Mouse (Mus musculus): Measurements from ENCODE around the gene Enpp6. TPM values are rescaled to one million over a fixed set of nuclear protein-coding genes. Genes with fewer than 3 reads are reported as not detected.

Enpp6 gene
- polyA plus RNA-seq (2017; shearing (Covaris generic)), result under 1 TPM; 0.46 to 0.68 TPM

DNA sequence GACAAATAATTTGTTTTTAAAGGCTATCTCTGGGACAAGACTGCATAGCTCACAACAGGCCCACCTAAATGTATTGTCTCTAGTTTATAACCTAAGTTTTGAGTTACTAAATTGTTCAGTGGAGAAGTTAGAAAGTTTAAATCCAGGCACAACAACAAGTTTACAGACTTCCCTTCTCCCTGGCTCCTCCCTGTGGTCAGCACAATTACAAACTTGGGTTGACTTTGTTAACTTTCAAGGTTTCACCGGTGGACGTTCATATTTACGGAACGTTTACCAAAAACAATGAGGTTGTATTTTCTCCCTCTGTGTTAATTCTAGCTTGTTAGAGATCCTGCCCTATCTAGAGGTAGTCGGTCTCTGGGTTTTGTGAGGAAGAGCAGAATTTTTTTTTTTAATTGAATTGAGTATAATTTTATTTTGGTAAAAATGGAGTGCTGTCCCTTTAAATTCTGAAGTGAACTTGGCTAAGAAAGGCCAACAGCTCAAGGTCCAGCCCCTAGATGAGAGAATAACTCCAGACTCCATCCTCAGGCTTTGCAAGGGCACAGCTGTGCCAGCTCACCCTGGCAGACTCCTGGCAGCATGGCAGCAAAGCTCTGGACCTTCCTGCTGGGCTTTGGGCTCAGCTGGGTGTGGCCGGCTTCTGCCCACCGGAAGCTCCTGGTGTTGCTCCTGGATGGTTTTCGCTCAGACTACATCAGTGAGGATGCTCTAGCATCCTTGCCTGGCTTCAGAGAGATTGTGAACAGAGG lies at the start of gene Enpp6:
Gene Enpp6 (plus strand): TSS at position 502 of the 755 bp plus-strand sequence.
- ATAC-seq, result no peak

- ATAC-seq, result no peak
Observed at GRCm38 (mm10) chr8:46938218-46938617, 48.5 kb upstream of the Enpp6 start.

DNA sequence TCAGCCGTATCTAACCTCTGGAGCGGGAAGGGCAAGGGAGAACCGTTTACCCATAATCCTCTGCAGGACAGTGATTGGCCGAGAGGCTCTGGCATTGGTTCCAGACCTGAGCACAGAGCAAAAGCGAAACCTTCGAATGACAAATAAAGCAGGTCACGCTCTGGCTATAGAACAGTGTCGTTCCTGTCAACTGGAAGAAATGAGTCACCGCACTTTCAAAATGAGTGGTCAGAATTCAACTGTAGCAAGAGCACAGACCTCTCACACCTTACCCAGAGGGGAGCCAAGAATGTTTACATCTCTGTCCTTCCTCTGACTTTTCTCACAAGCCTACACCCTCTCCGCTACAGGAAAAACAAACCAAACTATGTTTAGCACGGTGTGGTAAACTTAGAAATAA lies 45.4 kb upstream of the Enpp6 start:
- peak; percentile 84 for ATAC-seq

GRCm38 (mm10) chr8:46941731-46942650 lies 44.7 kb upstream of the Enpp6 start:
- ATAC-seq, result no peak

GRCm38 (mm10) chr8:46942651-46943024 lies 44.0 kb upstream of the Enpp6 start:
- no peak for ATAC-seq

DNA sequence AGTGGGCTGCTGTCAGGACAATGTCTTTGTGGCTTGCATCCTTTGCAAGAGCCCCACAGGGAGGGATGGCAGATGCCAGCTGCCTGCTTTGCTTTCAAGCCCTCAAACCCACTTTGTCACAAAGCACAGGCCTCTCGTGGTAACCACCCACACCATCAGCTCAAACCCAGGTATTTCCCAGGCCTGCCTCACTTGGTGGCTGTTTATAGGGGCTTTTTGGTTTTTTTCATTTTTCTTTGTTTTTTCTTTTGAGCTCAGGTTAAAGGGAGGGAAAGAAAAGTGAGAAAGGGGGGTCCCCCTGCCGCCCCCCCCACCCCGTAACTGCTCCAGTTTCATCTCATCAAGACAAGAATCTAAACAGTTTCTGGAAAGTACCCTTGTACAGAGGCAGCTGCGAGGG lies 43.4 kb upstream of the Enpp6 start:
- peak; percentile 34 for ATAC-seq

DNA sequence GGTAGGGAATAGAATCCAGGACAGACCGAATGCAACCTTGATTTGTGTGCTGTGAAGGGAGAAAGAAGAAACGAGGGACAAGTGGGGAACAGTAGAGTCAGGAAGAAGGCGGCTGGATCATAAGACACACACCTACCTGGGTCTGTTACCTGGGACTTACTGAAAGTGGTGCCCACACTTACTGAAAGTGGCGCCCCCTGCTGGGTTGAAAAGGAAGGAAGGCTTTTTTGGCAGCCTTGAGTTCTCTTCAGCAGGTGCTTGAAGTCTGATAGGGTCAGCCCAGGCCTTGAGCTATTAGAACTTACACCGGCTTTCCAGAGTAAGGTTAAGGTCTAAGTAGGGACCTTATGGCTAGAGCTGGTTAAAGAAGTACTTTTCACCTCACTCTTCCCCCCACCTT lies 40.5 kb upstream of the Enpp6 start:
- no peak for ATAC-seq

DNA sequence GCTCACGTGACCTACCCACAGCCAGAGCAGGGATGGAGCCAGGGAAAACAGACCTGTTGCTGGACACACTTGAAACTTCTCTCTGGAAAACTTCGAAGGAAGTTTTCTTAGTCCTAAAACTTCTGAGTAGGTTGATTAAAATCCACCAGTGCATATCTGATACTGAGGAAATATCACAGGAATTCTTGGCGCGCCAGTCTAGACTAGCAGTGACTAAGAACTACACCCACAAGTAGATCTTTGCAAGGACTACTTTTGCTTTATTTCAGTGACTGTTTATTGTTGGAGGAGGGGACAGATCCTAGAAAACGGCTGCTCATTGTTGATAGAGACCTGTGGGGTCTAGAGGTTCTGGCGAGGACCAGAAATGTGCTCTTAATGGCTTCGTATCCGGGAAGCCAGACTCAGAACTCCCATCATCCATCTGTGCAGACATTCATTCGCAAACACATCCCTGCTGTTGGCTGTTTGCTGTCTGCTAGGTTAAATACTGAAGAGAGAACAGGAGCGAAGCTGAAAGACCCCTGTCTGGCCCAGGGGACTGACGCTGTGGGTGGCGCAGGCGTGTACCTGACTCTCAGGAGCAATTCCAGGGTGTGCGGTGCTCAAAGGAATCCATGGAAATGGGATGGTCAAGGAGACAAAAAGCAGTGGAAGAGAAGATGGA lies 38.5 kb upstream of the Enpp6 start:
- ATAC-seq, result no peak

DNA sequence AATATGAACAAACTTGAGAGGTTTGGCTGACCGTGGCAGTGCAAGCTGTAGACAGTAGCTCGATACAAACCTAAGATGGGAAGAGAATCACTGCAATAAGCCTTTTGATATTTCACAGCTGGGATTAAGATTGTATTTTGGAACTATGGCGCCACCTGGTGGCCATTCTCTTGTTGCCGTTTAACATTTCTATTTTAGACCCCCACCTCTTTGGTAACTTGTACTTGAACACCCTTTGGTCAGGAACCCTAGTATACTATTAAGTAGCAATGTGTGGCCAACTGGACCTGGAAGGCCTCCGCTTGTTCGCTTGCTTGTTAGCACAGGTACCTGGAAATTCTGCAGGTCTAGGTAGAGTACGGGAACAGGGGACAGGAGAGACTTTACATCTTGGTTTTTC lies 33.2 kb upstream of the Enpp6 start:
- peak; percentile 68 for ATAC-seq

DNA sequence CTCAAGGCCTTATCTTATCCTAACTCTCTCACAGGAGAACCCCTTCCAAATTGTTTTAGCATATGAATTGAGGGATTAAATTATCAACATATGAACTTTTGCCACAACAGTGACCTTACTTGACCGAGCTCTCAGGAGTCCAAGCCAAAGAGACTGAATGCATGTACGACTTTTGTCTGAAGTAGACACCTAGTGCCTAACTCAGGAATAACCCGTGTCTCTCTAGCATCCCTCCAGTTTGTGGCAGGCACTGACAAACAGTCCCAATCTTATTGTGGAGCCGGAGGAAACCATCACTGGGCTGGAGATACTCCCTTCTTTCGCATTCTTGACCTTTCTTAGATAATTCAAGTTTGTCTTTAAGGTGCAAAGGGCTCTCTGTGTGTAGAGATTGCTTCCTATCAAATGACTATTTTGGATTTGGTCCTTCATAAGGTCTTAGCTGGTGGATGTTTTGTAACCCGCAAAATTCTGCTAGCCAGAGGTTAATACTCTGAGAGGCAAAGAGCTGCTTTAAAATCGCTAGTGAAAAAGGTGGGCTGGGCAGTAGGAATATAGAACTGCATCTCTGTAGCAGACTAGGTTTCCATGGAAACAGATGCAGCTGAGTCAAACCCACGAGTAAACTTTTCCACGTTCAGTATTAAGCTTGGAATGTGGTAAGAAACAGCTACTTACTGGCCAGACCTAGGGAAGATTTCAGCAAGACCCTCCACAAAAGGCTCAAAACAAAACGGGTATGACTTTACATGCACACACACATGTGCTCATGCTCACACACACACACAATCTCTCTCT lies 23.9 kb upstream of the Enpp6 start:
- no peak for ATAC-seq

GRCm38 (mm10) chr8:46963619-46964145 lies 23.0 kb upstream of the Enpp6 start:
- no peak for ATAC-seq

DNA sequence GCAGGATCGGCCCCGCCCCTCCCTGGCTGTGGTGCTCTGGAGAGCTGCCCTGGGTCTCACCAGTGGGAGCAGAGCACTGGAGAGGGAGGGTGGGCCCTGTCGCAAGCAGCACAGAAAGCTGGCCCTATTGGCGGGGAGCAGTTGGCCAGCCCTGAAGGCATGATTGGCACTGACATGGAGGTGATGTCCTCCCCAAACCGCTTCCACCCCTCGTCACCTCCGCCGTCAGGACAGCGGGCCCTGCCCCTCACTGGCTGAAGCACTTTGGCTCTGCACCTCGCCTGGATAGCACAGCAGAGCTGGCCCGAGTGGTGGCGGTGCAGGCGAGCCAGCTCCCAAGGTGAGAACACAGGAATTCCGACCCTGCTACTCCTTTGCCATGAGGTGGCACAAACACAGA lies 20.9 kb upstream of the Enpp6 start:
- no peak for ATAC-seq

- no peak for ATAC-seq
Observed at GRCm38 (mm10) chr8:46968721-46969120, 18.0 kb upstream of the Enpp6 start.

DNA sequence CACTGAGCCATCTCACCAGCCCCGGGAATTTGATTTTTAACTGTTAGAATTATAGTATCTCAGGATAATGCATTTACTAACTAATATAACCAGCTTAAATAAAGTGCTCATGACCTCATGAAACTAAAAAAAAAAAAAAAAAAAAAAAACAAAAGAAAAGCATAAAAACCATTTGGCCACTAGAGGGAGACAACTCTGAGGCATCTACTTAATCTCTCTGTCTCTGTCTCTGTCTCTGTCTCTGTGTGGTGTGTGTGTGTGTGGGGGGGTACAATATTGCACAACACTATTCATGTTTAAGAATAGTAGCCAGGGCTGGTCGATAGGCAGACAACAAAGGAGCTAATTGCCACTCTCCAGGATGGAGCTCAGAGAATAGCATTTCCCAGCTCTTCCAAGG lies 17.3 kb upstream of the Enpp6 start:
- no peak for ATAC-seq

GRCm38 (mm10) chr8:46977376-46977775 lies 9.3 kb upstream of the Enpp6 start:
- ATAC-seq, result no peak

DNA sequence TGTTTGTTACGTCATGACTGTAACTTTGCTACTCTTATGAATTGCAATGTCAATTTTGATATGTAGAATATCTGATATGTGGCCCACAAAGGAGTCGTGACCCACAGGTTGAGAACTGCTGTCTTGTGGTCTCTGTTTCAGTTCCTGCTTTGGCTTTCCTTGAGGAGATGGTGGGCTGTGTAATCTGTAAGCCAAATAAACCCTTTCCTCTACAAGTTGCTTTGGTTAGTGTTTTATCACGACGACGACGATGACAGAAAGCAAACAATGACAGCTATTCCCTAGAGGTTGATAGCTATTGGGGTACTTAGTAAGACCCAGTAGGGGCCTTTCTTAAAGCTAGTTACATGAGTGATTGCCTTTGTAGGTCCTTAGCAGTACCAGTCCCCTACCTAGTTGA lies 4.5 kb upstream of the Enpp6 start:
- ATAC-seq, result no peak

DNA sequence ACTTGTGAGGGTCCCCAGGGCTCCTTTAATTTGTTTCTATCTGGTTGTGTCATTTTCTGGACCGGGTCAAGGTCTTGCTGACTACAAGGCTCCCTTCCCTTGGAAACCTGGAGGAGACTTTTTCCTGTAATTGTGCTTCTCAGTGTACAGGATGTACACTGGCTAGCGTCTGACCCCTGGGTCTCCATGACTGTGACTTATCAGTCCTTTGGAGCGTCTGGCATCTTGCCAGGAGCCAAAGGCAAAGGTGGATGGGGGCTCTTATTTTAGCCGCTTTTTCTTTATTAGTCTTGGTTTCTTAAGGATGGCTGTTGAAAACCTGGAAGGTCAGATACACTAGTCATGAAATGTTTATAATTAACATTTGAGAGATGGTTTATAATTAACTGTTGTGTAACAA lies 3.9 kb upstream of the Enpp6 start:
- ATAC-seq, result no peak

DNA sequence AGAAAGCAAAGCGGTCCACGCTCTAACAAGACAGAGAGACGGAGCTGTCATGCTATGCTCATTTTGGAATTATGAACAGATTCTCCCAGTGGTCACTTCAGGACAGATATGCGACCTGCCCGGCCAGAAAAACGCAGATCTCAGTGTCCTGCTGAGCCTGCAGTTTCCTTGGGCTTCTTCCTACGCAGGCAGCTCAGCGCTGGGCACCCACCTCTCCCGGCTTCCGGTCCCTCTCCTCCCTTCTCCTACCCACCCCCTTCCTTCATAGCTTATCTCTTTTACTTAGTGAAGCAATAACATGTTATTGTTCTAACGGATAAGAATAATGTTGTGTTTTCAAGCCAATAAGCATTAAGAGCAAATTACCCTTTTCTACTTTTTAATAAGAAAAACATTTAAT lies 2.0 kb upstream of the Enpp6 start:
- no peak for ATAC-seq

- no peak for ATAC-seq
Observed at GRCm38 (mm10) chr8:46988366-46988765, 1.7 kb downstream of the Enpp6 start.

DNA sequence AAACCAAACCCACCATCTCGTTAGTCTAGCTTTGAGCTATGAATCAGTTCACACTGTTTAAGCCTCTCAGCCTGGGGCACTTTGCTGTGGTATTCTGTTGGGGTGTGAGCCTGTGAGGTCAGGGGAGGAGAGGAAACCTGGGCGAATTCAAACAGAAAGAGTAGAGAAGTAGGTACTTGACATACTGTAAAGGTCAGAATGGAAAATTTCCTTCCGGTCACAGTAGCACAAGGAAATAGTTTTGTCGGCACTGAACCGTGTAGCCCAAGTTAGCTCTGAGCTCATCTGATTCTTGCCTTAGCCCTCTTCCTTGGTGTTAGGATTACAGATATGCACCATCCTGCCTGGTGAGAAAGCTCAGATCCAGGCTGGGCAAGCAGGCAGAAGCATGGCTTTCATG lies 4.4 kb downstream of the Enpp6 start:
- no peak for ATAC-seq

- peak; percentile 40 for ATAC-seq
Observed at GRCm38 (mm10) chr8:46992579-46992978, 5.9 kb downstream of the Enpp6 start.

Data from activated CD4-positive, CD25-positive, alpha-beta regulatory T cell, adult 4 months (primary cell).